Mouse (Mus musculus) forebrain, postnatal 0 days (tissue): ENCODE measurements around the gene Sp2. TPM values are rescaled to one million over a fixed set of nuclear protein-coding genes. Genes with fewer than 3 reads are reported as not detected.

ENCODE experiments used
- ATAC-seq: fragments of 200-750 bp; cut with Nextera tagmentation; 2 replicates; pipeline ENCODE4 v1.8.0; 2017; ENCODE audit warnings: mild to moderate bottlenecking, moderate library complexity
- DNase-seq: peaks from one replicate; pipeline ENCODE4 v3.0.0-alpha.2; 2015
- H3K27ac ChIP-seq: fragments of 300-500 bp; sonication (generic); 2 replicates; pipeline ENCODE4 v1.5.1; 2014; ENCODE audit warnings: low read depth, mild to moderate bottlenecking, antibody characterized with exemption, low read length, moderate library complexity, mixed read lengths
- H3K27me3 ChIP-seq: fragments of 300-500 bp; sonication (generic); 2 replicates; pipeline ENCODE4 v1.6.1; 2014; ENCODE audit warnings: mild to moderate bottlenecking, low read length, mixed read lengths; ENCODE audit not compliant: insufficient read depth
- H3K36me3 ChIP-seq: fragments of 300-500 bp; sonication (generic); 2 replicates; pipeline ENCODE4 v1.6.1; 2014; ENCODE audit warnings: mild to moderate bottlenecking, moderate library complexity; ENCODE audit not compliant: insufficient read depth
- H3K4me1 ChIP-seq: fragments of 300-500 bp; sonication (generic); 2 replicates; pipeline ENCODE4 v1.6.1; 2014; ENCODE audit warnings: antibody characterized with exemption; ENCODE audit not compliant: insufficient read depth
- H3K4me2 ChIP-seq: fragments of 300-500 bp; sonication (generic); 2 replicates; pipeline ENCODE4 v1.6.1; 2014; ENCODE audit warnings: low read depth, mild to moderate bottlenecking, moderate library complexity
- H3K4me3 ChIP-seq: fragments of 300-500 bp; sonication (generic); 2 replicates; pipeline ENCODE4 v1.5.1; 2014; ENCODE audit warnings: low read depth, low read length, mixed read lengths
- H3K9ac ChIP-seq: fragments of 300-500 bp; sonication (generic); 2 replicates; pipeline ENCODE4 v1.6.1; 2014; ENCODE audit warnings: mild to moderate bottlenecking
- H3K9me3 ChIP-seq: fragments of 300-500 bp; sonication (generic); 2 replicates; pipeline ENCODE4 v1.6.1; 2016; ENCODE audit warnings: low read length
- CTCF ChIP-seq: sonication (generic); IDR thresholded peaks from 2 replicates; pipeline ENCODE4 v1.5.1; 2016; ENCODE audit warnings: antibody characterized with exemption, control low read depth, low read depth
- WGBS: fragments of 180-500 bp; shearing (Covaris S2); extraction: QIAGEN DNeasy Blood & Tissue Kit; methylation state at CpG from one replicate; pipeline ENCODE4 v1.1.7; 2014; 5-methylcytosine and 5-hydroxymethylcytosine counted together
- polyA plus RNA-seq: library from polyadenylated mRNA; unstranded; fragments of >200 nt; fragmentation: Nextera tagmentation; extraction: Ambion mirVana; gene quantifications from 2 replicates; pipeline ENCODE4 v1.2.1, GENCODE M21; 2015
- total RNA-seq: library from RNA; depleted of rRNA; stranded (reverse); fragments of >200 nt; gene quantifications from 2 replicates; pipeline ENCODE4 v1.2.3, GENCODE M21; 2014

Sp2 gene
- total and polyA plus RNA-seq, 2 experiments from 2014 or later = 5.0 to 14.8 TPM

DNA sequence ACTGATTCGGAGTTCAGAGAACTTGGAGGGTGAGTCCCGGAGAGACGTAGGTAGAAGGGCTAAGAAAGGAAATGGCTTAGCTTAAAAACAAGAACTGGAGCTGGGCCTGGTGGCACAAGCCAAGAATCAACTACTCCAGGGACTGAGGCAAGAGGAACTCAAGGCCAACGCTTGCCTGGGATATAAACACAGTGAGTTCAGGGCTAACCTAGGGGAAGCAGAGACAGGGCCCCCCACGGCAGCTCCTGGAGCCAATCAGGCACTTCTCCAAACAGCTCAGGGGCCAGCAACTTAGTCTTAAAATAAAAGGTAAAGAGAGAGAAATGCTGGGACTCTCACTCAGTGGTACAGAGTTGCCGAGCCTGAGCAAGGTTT lies 44.3 kb downstream of the Sp2 start:
- H3K4me1 ChIP-seq = no peaks in the 10 kb centered on the region
- no peaks in the 10 kb centered on the region for H3K9me3 ChIP-seq
- TF ChIP-seq CTCF = no peak
- H3K4me3 ChIP-seq = no peak overlapping the region
- H3K36me3 ChIP-seq = no peaks in the 10 kb centered on the region
- no peak overlapping the region for H3K27ac ChIP-seq
- 85% methylated on average over 6 of the region's 6 CpGs for WGBS
- H3K9ac ChIP-seq = no peak overlapping the region
- H3K4me2 ChIP-seq = no peak overlapping the region
- DNase-seq (no peak), ATAC-seq (no peak)
- no peaks in the 10 kb centered on the region for H3K27me3 ChIP-seq

DNA sequence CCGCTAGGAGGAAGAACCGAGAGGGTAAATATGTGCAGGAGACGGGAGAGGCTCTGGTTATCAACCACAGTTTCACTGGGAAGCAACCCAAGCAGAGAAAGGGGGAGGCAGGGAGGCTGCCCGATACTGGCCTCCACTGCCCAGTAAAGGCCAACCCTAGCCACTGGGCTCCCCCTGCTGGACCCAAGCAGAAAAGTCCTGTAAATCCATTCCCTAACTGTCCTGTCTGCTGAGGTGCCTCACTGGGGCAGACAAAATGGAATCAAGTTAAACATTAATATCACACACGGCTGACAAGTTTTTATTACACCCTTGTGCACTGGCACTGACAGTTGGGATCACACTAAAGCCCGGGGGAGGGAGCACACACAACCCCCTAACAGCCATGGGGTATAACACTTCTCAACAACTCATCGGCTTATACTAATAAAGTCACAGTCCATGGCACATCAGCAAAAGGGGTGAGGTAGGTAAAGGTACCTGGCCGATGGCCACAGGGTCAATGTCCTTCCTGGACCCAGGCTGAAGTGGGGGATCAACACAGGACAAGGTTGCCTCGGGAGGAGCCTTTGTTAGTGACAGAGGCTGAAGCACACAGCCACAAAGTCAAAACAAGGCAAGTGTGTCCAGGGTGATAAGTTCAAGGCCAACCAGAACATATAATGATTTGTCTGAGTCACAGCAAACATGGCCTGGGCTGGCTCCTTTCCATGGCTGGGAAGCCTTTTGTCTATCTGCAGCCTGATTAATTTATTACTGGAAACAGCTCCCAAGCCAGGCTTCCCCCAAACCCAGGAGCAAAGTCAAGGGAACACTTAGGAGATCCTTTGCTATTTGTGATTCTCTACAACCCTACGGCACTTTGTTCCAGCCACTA lies 45.0 kb downstream of the Sp2 start:
- no peaks in the 10 kb centered on the region for H3K36me3 ChIP-seq
- no peaks in the 10 kb centered on the region for H3K4me1 ChIP-seq
- H3K4me2 ChIP-seq = no peak overlapping the region
- no peaks in the 10 kb centered on the region for H3K9me3 ChIP-seq
- no peak overlapping the region for H3K9ac ChIP-seq
- H3K27me3 ChIP-seq = no peaks in the 10 kb centered on the region
- ATAC-seq (no peak), DNase-seq (no peak)
- 56% methylated on average over 10 of the region's 10 CpGs for WGBS
- no peak overlapping the region for H3K27ac ChIP-seq
- TF ChIP-seq CTCF = peak; percentile 61
- no peak overlapping the region for H3K4me3 ChIP-seq

DNA sequence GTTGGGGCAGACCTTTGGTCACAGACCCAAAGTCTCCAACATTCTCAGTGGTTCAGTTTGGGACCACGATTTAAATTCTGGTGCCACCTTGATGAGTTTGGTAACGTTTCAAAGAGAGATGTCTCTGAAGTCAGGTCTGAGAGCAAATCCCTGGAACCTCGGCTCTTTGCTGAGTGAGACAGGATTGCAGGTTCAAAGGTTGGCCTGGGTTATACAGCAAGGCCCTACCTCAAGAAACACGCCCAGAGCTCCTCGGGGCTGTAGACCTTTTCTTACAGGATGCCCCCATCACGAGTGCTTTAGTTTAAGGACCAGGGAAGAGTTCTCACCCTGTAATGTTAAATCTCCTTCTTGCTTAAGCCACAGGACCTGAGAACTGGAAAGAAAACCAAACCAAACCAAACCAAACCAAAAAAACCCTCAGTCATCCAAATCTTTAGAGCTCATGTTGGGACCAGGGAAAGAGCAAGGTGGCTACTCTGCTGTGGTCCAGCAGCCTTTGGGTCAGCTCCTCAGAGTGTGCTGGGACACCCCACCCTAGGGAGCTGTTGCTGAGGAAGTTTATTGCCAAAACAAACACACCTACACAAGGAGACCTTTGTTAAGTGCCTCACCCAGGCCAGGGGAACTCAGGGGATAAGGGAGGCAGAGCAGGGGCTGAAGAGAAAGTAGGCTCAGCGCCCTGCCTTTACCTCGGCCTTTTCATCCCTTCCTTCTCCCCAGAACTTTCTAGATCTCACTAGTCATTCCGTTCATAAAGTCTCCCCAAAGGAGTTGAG lies 46.7 kb downstream of the Sp2 start:
- no peaks in the 10 kb centered on the region for H3K27me3 ChIP-seq
- no peak for DNase-seq
- H3K4me2 ChIP-seq = no peak overlapping the region
- no peak for ATAC-seq
- H3K9ac ChIP-seq = no peak overlapping the region
- H3K36me3 ChIP-seq = no peaks in the 10 kb centered on the region
- 86% methylated on average over 9 of the region's 9 CpGs for WGBS
- H3K27ac ChIP-seq = no peak overlapping the region
- no peak overlapping the region for H3K4me3 ChIP-seq
- H3K9me3 ChIP-seq = no peaks in the 10 kb centered on the region
- H3K4me1 ChIP-seq = no peaks in the 10 kb centered on the region
- no peak for TF ChIP-seq CTCF

DNA sequence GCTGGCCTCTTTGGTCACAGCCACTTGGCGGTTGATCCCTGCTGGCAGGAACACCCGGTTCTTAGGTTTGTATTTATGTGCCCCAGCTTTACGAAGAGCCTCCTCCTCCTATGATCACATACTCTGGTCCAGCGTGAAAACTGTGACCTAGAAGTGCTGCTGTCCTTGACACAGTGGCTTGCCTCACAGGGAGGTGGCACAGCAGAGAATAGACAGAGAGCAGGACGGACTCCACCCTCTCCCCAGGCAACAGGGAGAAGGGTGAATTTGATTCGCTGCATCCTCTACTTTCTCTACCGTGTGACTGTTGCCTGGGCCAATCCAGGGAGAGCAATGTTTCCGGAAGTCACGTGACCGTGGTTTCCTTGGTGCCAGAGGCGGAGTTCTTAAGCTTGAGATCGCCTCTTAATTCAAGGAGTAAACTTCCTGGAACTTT lies 47.8 kb downstream of the Sp2 start:
- TF ChIP-seq CTCF = no peak
- ATAC-seq (peak; percentile 94), DNase-seq (peak; percentile 58)
- 27% methylated on average over 12 of the region's 12 CpGs for WGBS
- H3K4me2 ChIP-seq = peak overlapping the region; percentile 39
- H3K36me3 ChIP-seq = no peaks in the 10 kb centered on the region
- no peaks in the 10 kb centered on the region for H3K27me3 ChIP-seq
- H3K9me3 ChIP-seq = no peaks in the 10 kb centered on the region
- H3K27ac ChIP-seq = no peak overlapping the region
- no peak overlapping the region for H3K9ac ChIP-seq
- H3K4me1 ChIP-seq = no peaks in the 10 kb centered on the region
- H3K4me3 ChIP-seq = no peak overlapping the region

DNA sequence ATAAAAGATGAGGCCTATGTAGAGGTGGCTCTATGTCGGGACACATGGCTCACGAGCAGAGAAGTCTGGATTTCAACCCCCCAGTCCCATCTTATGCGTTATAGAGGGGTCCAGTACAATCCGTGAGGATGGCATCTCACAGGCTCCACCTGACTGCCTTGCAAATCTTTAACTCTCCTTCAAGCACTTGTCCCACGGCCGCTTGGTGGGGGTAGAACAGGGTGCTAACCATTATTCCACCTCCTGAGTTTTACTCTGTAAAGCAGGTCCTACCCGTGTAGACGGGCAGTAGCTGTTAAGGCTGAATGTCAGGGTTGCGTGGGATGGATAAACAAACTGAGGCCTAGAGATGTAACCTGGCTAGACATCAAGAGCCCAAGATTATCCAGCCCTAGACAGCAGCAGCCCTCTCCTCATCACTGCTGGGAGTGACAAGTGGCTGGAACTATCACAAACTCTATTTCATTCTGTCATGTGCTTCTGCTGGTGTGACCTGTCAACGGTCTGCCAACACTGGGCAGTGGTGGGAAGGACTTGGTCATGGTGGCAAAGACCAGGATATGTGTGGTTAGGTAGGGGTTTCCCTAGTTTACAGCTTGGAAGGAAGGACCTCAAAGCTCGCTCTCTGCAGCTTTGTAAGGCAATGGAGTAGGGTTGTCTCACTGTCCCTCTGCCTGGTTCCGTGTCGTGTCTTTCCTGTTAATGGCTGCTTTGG lies 49.0 kb downstream of the Sp2 start:
- H3K9ac ChIP-seq = no peak overlapping the region
- H3K27ac ChIP-seq = no peak overlapping the region
- no peak overlapping the region for H3K4me2 ChIP-seq
- no peaks in the 10 kb centered on the region for H3K36me3 ChIP-seq
- H3K4me1 ChIP-seq = no peaks in the 10 kb centered on the region
- no peak overlapping the region for H3K4me3 ChIP-seq
- no peaks in the 10 kb centered on the region for H3K9me3 ChIP-seq
- TF ChIP-seq CTCF = no peak
- no peak for ATAC-seq
- whole genome bisulfite sequencing = 92% methylated on average over 13 of the region's 13 CpGs
- no peaks in the 10 kb centered on the region for H3K27me3 ChIP-seq
- no peak for DNase-seq

DNA sequence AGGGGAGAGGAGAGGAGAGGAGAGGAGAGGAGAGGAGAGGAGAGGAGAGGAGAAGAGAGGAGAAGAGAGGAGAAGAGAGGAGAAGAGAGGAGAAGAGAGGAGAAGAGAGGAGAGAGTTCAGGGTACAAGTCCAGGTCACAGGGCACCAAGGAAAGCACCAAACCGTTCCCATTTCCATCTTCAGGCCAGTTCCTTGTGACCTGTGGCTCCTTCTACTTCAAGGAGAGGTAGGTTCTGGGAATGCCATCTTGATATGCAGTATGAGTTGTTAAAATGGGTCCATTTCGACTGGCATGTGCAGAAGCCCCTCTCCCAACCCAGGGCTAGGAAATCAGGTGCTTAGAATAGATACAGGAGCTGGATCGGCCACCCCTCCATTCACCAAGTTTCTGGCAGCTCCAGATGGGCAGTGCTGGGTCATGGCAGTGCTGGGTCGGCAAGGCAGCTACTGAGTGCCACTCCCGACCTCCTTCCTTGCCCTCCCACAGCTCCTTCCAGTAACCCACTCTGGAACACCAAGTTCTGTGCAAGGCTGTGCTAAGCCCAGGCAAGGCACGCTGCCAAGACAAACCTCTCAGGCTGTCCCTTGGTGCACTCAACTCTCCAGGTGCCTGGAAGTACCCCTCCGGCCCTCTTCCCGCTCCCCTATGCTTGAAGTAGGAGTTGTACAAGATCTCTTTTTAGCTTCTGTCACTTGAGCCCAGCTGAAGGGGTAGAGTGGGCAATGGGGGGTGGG lies 51.3 kb downstream of the Sp2 start:
- no peaks in the 10 kb centered on the region for H3K36me3 ChIP-seq
- TF ChIP-seq CTCF = no peak
- no peak for DNase-seq
- no peaks in the 10 kb centered on the region for H3K4me1 ChIP-seq
- H3K9ac ChIP-seq = no peak overlapping the region
- H3K4me2 ChIP-seq = no peak overlapping the region
- no peak overlapping the region for H3K27ac ChIP-seq
- no peak overlapping the region for H3K4me3 ChIP-seq
- H3K27me3 ChIP-seq = no peaks in the 10 kb centered on the region; the same call in 1 of the 2 replicates
- no peaks in the 10 kb centered on the region for H3K9me3 ChIP-seq
- WGBS = 64% methylated on average over 8 of the region's 8 CpGs
- no peak for ATAC-seq
